Mouse (Mus musculus): Measurements from ENCODE around the gene Syngap1.

- no peak for TF ChIP-seq CTCF (IDR thresholded peaks at IDR 0.05; ENCODE audit: low read depth, low read length)
- no peak for TF ChIP-seq GATA1 (IDR thresholded peaks at IDR 0.05; ENCODE audit: borderline replicate concordance, low read length)
Observed at GRCm38 (mm10) chr17:27005644-27006043, 64.6 kb downstream of the Syngap1 start.
